Mouse (Mus musculus) heart, embryonic 13.5 days (tissue): Measurements from ENCODE around the gene Plcb1. TPM values are rescaled to one million over a fixed set of nuclear protein-coding genes. Genes with fewer than 3 reads are reported as not detected.

Experiments used
- ATAC-seq: fragments of 200-750 bp; cut with Nextera tagmentation; 2 replicates; pipeline ENCODE4 v1.8.0; 2017; ENCODE audit warnings: moderate TSS enrichment; ENCODE audit not compliant: insufficient number of reproducible peaks, low FRiP score, low TSS enrichment; ENCODE audit errors: extremely low read depth
- H3K27ac ChIP-seq: fragments of 300-500 bp; sonication (generic); replicated peaks from 2 replicates; pipeline ENCODE4 v1.5.1; 2015; ENCODE audit warnings: moderate library complexity, mild to moderate bottlenecking, inconsistent platforms
- H3K27me3 ChIP-seq: fragments of 300-500 bp; sonication (generic); replicated peaks from 2 replicates; pipeline ENCODE4 v1.6.1; 2015; ENCODE audit warnings: mild to moderate bottlenecking, inconsistent platforms
- H3K36me3 ChIP-seq: fragments of 300-500 bp; sonication (generic); 2 replicates; pipeline ENCODE4 v1.6.1; 2015; ENCODE audit warnings: mild to moderate bottlenecking, inconsistent platforms
- H3K4me1 ChIP-seq: fragments of 300-500 bp; sonication (generic); 2 replicates; pipeline ENCODE4 v1.6.1; 2015; ENCODE audit warnings: inconsistent platforms
- H3K4me2 ChIP-seq: fragments of 300-500 bp; sonication (generic); 2 replicates; pipeline ENCODE4 v1.6.1; 2015; ENCODE audit warnings: inconsistent platforms, mild to moderate bottlenecking, moderate library complexity
- H3K4me3 ChIP-seq: fragments of 300-500 bp; sonication (generic); 2 replicates; pipeline ENCODE4 v1.5.1; 2015; ENCODE audit warnings: moderate library complexity, mild to moderate bottlenecking, inconsistent platforms
- H3K9ac ChIP-seq: fragments of 300-500 bp; sonication (generic); 2 replicates; pipeline ENCODE4 v1.6.1; 2015; ENCODE audit warnings: inconsistent platforms, mild to moderate bottlenecking, moderate library complexity
- H3K9me3 ChIP-seq: fragments of 300-500 bp; sonication (generic); 2 replicates; pipeline ENCODE4 v1.6.1; 2016; ENCODE audit warnings: inconsistent platforms
- WGBS: fragments of 180-500 bp; shearing (Covaris S2); methylation state at CpG from one replicate; pipeline ENCODE4 v1.1.7; 2015; ENCODE audit warnings: mixed read lengths; 5-methylcytosine and 5-hydroxymethylcytosine counted together
- polyA plus RNA-seq: library from polyadenylated mRNA; unstranded; fragments of >200 nt; fragmentation: Nextera tagmentation; extraction: Ambion mirVana; gene quantifications from 2 replicates; pipeline ENCODE4 v1.2.1, GENCODE M21; 2015

Gene Plcb1
- polyA plus RNA-seq, 1 experiment from 2014 or later = 5.9 TPM

- no peak overlapping the region for H3K27ac ChIP-seq
- no peak overlapping the region for H3K9ac ChIP-seq
- 86% methylated on average over 2 of the region's 2 CpGs for WGBS
Measured at GRCm38 (mm10) chr2:135397970-135398369, 612.1 kb downstream of the Plcb1 start.

GRCm38 (mm10) chr2:135399760-135400159 is 613.9 kb downstream of the Plcb1 start:
- H3K9me3 ChIP-seq = no peaks in the 10 kb centered on the region
- H3K36me3 ChIP-seq = no peaks in the 10 kb centered on the region
- H3K9ac ChIP-seq = no peak overlapping the region
- H3K4me3 ChIP-seq = no peak overlapping the region
- H3K4me1 ChIP-seq = no peaks in the 10 kb centered on the region
- 77% methylated on average over 6 of the region's 6 CpGs for WGBS
- no peak overlapping the region for H3K27ac ChIP-seq
- ATAC-seq = no peak
- H3K27me3 ChIP-seq = no peaks in the 10 kb centered on the region
- no peak overlapping the region for H3K4me2 ChIP-seq

More at GRCm38 (mm10) chr2:135397970-135398369, 612.1 kb downstream of the Plcb1 start:
- H3K4me2 ChIP-seq = no peak overlapping the region
- no peaks in the 10 kb centered on the region for H3K4me1 ChIP-seq
- no peak for ATAC-seq
- H3K9me3 ChIP-seq = no peaks in the 10 kb centered on the region
- no peaks in the 10 kb centered on the region for H3K36me3 ChIP-seq
- H3K4me3 ChIP-seq = no peak overlapping the region
- no peaks in the 10 kb centered on the region for H3K27me3 ChIP-seq

- H3K27me3 ChIP-seq = no peaks in the 10 kb centered on the region
- WGBS = 53% methylated on average over 1 of the region's 1 CpGs
- H3K36me3 ChIP-seq = no peaks in the 10 kb centered on the region
- no peak overlapping the region for H3K27ac ChIP-seq
- H3K9ac ChIP-seq = no peak overlapping the region
- H3K4me1 ChIP-seq = no peaks in the 10 kb centered on the region
- H3K4me2 ChIP-seq = no peak overlapping the region
- H3K4me3 ChIP-seq = no peak overlapping the region
- no peaks in the 10 kb centered on the region for H3K9me3 ChIP-seq
- ATAC-seq = no peak
Measured at GRCm38 (mm10) chr2:135402916-135403315, 617.0 kb downstream of the Plcb1 start.

- H3K27ac ChIP-seq = no peak overlapping the region
- no peak for ATAC-seq
- 82% methylated on average over 6 of the region's 6 CpGs for WGBS
- no peaks in the 10 kb centered on the region for H3K36me3 ChIP-seq
- no peak overlapping the region for H3K9ac ChIP-seq
- no peaks in the 10 kb centered on the region for H3K4me1 ChIP-seq
- H3K27me3 ChIP-seq = no peaks in the 10 kb centered on the region
- H3K4me3 ChIP-seq = no peak overlapping the region
- no peaks in the 10 kb centered on the region for H3K9me3 ChIP-seq
- no peak overlapping the region for H3K4me2 ChIP-seq
Measured at GRCm38 (mm10) chr2:135403344-135403743, 617.5 kb downstream of the Plcb1 start.

- no peak overlapping the region for H3K27ac ChIP-seq
- H3K9ac ChIP-seq = no peak overlapping the region
- WGBS = 68% methylated on average over 1 of the region's 1 CpGs
- H3K4me1 ChIP-seq = peaks cover 5% of the 10 kb centered on the region
- H3K36me3 ChIP-seq = no peaks in the 10 kb centered on the region
- H3K4me3 ChIP-seq = no peak overlapping the region
- ATAC-seq = no peak
- H3K9me3 ChIP-seq = no peaks in the 10 kb centered on the region
- no peak overlapping the region for H3K4me2 ChIP-seq
- H3K27me3 ChIP-seq = no peaks in the 10 kb centered on the region
Measured at GRCm38 (mm10) chr2:135404095-135404494, 618.2 kb downstream of the Plcb1 start.

- peak overlapping the region; percentile 80 for H3K27ac ChIP-seq
- peaks cover 20% of the 10 kb centered on the region for H3K4me1 ChIP-seq
- ATAC-seq = no peak
- H3K27me3 ChIP-seq = no peaks in the 10 kb centered on the region
- H3K4me2 ChIP-seq = no peak overlapping the region
- WGBS = 35% methylated on average over 5 of the region's 5 CpGs
- no peaks in the 10 kb centered on the region for H3K9me3 ChIP-seq
- H3K9ac ChIP-seq = no peak overlapping the region
- no peaks in the 10 kb centered on the region for H3K36me3 ChIP-seq
- no peak overlapping the region for H3K4me3 ChIP-seq
Measured at GRCm38 (mm10) chr2:135409418-135410097, 623.7 kb downstream of the Plcb1 start.

GRCm38 (mm10) chr2:135411675-135412074 is 625.8 kb downstream of the Plcb1 start:
- Histone ChIP-seq H3K4me3 (no peak overlapping the region), H3K9me3 (no peaks in the 10 kb centered on the region), H3K4me2 (no peak overlapping the region), H3K27ac (peak overlapping the region; percentile 39; the same call in 1 of the 2 replicates), H3K4me1 (peaks cover 20% of the 10 kb centered on the region), H3K9ac (no peak overlapping the region), H3K36me3 (no peaks in the 10 kb centered on the region), H3K27me3 (no peaks in the 10 kb centered on the region)
- WGBS = 23% methylated on average over 2 of the region's 2 CpGs
- no peak for ATAC-seq

GRCm38 (mm10) chr2:135415137-135415536 is 629.3 kb downstream of the Plcb1 start:
- Histone ChIP-seq H3K27ac (no peak overlapping the region), H3K9me3 (no peaks in the 10 kb centered on the region), H3K27me3 (no peaks in the 10 kb centered on the region), H3K9ac (no peak overlapping the region), H3K4me3 (no peak overlapping the region), H3K36me3 (no peaks in the 10 kb centered on the region), H3K4me2 (no peak overlapping the region), H3K4me1 (peaks cover 11% of the 10 kb centered on the region; the same call in 1 of the 2 replicates)
- no peak for ATAC-seq
- WGBS = 63% methylated on average over 4 of the region's 4 CpGs

GRCm38 (mm10) chr2:135419301-135419700 is 633.4 kb downstream of the Plcb1 start:
- Histone ChIP-seq H3K4me2 (no peak overlapping the region), H3K36me3 (no peaks in the 10 kb centered on the region), H3K9ac (no peak overlapping the region), H3K27me3 (no peaks in the 10 kb centered on the region), H3K9me3 (no peaks in the 10 kb centered on the region), H3K27ac (no peak overlapping the region), H3K4me3 (no peak overlapping the region), H3K4me1 (0 out of 2 replicates have a peak, but pooled peaks cover 4% of the 10 kb centered on the region)
- ATAC-seq = no peak
- WGBS = 71% methylated on average over 5 of the region's 5 CpGs

GRCm38 (mm10) chr2:135434947-135435515 is 649.2 kb downstream of the Plcb1 start:
- 77% methylated on average over 5 of the region's 5 CpGs for whole genome bisulfite sequencing
- no peaks in the 10 kb centered on the region for H3K9me3 ChIP-seq
- ATAC-seq = no peak
- no peak overlapping the region for H3K4me3 ChIP-seq
- no peak overlapping the region for H3K4me2 ChIP-seq
- peaks cover 5% of the 10 kb centered on the region for H3K4me1 ChIP-seq
- no peak overlapping the region for H3K9ac ChIP-seq
- H3K27me3 ChIP-seq = no peaks in the 10 kb centered on the region
- no peaks in the 10 kb centered on the region for H3K36me3 ChIP-seq
- H3K27ac ChIP-seq = no peak overlapping the region

GRCm38 (mm10) chr2:135439034-135439433 is 653.2 kb downstream of the Plcb1 start:
- no peak overlapping the region for H3K4me3 ChIP-seq
- no peaks in the 10 kb centered on the region for H3K36me3 ChIP-seq
- WGBS = 71% methylated on average over 3 of the region's 3 CpGs
- no peaks in the 10 kb centered on the region for H3K27me3 ChIP-seq
- H3K4me1 ChIP-seq = peaks cover 8% of the 10 kb centered on the region
- no peak overlapping the region for H3K27ac ChIP-seq
- no peak overlapping the region for H3K9ac ChIP-seq
- ATAC-seq = no peak
- no peak overlapping the region for H3K4me2 ChIP-seq
- no peaks in the 10 kb centered on the region for H3K9me3 ChIP-seq
